Mouse (Mus musculus) heart, embryonic 16.5 days (tissue): ENCODE data around the gene Ferd3l. TPM values are rescaled to one million over a fixed set of nuclear protein-coding genes. Genes with fewer than 3 reads are reported as not detected.

Source experiments
- ATAC-seq: fragments of 200-750 bp; cut with Nextera tagmentation; replicated peaks from 2 replicates; pipeline ENCODE4 v1.8.0; 2017; ENCODE audit warnings: moderate number of reproducible peaks; ENCODE audit not compliant: insufficient read depth, low FRiP score; ENCODE audit errors: extremely low read depth
- H3K27ac ChIP-seq: fragments of 300-500 bp; sonication (generic); 2 replicates; pipeline ENCODE4 v1.5.1; 2014; ENCODE audit warnings: mild to moderate bottlenecking, low read length, control low read depth, moderate library complexity
- H3K27me3 ChIP-seq: fragments of 300-500 bp; sonication (generic); 2 replicates; pipeline ENCODE4 v1.6.1; 2014; ENCODE audit warnings: low read length, mixed read lengths; ENCODE audit not compliant: control insufficient read depth, insufficient read depth
- H3K36me3 ChIP-seq: fragments of 300-500 bp; sonication (generic); 2 replicates; pipeline ENCODE4 v1.6.1; 2014; ENCODE audit not compliant: control insufficient read depth, insufficient read depth
- H3K4me1 ChIP-seq: fragments of 300-500 bp; sonication (generic); 2 replicates; pipeline ENCODE4 v1.6.1; 2014; ENCODE audit warnings: low read length, mixed read lengths; ENCODE audit not compliant: control insufficient read depth, insufficient read depth
- H3K4me2 ChIP-seq: fragments of 300-500 bp; sonication (generic); 2 replicates; pipeline ENCODE4 v1.6.1; 2014; ENCODE audit warnings: low read depth, mild to moderate bottlenecking, control low read depth, low read length
- H3K4me3 ChIP-seq: fragments of 300-500 bp; sonication (generic); 2 replicates; pipeline ENCODE4 v1.5.1; 2014; ENCODE audit warnings: mild to moderate bottlenecking, control low read depth, low read length
- H3K9ac ChIP-seq: fragments of 300-500 bp; sonication (generic); 2 replicates; pipeline ENCODE4 v1.6.1; 2014; ENCODE audit warnings: low read length, control low read depth
- H3K9me3 ChIP-seq: fragments of 300-500 bp; sonication (generic); replicated peaks from 2 replicates; pipeline ENCODE4 v1.6.1; 2016; ENCODE audit warnings: low read length; ENCODE audit not compliant: control insufficient read depth
- WGBS: fragments of 180-500 bp; shearing (Covaris S2); extraction: QIAGEN DNeasy Blood & Tissue Kit; methylation state at CpG from one replicate; pipeline ENCODE4 v1.1.7; 2014; 5-methylcytosine and 5-hydroxymethylcytosine counted together
- polyA plus RNA-seq: library from polyadenylated mRNA; unstranded; fragments of >200 nt; fragmentation: Nextera tagmentation; extraction: Ambion mirVana; gene quantifications from 2 replicates; pipeline ENCODE4 v1.2.1, GENCODE M21; 2015

The Ferd3l gene
- polyA plus RNA-seq, 1 experiment from 2014 or later, result not detected

DNA sequence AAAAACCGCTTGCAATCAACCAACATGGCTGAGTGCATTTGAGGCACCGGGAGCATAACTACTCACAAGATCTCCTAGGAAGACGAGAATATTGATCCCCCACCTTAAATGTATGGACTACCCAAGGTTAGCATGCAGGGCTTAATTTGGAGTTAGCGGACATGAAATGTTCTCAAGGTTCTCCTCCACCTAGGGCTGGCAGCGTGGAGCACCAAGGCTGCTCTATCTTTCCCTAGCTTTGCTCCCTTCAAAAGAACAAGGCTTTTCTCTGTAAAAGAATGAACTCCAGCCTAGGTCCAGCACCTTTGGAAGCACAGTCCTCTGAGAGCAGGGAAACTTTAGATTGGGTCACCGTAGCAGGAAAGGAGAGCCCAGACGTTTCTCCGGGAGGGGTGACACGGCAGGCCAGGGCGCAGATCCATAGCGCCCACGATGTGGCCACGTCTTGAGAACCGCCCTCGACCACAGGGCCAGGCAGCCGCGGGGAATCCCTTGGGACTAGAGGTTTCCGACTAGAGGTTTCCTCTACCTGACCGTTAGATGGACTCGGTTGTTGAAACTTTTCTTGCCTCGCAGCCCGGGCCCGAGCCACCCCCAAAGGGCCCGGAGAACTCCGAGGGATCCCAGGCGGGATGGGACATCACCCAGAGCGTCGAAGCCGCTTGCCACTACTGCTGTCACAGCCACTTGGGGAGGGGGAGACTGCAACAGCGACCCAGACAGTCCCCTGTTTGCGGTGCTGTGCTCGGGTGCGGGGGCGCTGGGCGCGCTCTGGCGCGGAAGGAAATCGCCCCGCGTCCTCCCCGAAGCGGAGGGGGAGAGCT lies 28.6 kb downstream of the Ferd3l start:
- no peak; the same call in 1 of the 2 replicates for ATAC-seq
- Histone ChIP-seq H3K36me3 (no peaks in the 10 kb centered on the region), H3K4me2 (peak overlapping the region; percentile 85), H3K27me3 (peaks cover 67% of the 10 kb centered on the region), H3K27ac (peak overlapping the region; percentile 54), H3K4me3 (peak overlapping the region; percentile 74), H3K9ac (peak overlapping the region; percentile 53), H3K4me1 (peaks cover 15% of the 10 kb centered on the region; the same call in 1 of the 2 replicates), H3K9me3 (no peaks in the 10 kb centered on the region)
- 1% methylated on average over 40 of the region's 43 CpGs for WGBS

DNA sequence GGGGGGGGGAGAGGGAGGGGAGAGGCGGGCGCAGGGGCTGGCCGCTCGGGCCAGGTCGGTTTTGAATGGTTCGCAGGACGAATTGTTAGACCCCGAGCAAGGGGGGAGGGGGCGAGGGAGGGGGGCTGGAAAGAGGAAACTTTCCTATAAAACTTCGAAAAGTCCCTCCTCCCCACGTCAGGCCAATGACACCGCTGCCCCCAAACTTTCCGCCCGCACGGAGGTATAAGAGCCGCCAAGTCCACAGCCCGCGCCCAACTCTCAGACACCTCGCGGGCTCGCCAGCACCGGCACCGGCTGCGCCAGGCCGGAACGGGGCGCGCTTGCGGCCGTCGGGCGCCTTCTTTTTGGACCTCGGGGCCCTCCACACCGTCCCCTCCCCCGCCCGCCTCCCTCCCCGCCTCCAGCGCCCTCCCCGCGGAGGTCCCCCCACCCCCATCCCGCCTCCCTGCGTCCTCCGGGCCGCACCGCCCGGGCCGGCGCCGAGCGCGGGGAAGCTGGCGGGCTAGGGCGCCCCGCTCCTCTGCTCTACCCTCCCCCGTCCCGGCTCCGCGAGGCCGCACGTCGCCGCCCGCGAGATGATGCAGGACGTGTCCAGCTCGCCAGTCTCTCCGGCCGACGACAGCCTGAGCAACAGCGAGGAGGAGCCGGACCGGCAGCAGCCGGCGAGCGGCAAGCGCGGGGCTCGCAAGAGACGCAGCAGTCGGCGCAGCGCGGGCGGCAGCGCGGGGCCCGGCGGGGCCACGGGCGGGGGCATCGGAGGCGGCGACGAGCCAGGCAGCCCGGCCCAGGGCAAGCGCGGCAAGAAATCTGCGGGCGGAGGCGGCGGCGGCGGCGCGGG lies 29.4 kb downstream of the Ferd3l start, which contains the start of gene Twist1:
TSS of gene Twist1 (plus strand) at position 272 of the 841 bp plus-strand sequence.
- H3K9ac ChIP-seq, result peak within 1 kb of the TSS; percentile 75
- peaks cover 15% of the 10 kb centered on the region; the same call in 1 of the 2 replicates for H3K4me1 ChIP-seq
- no peaks in the 10 kb centered on the region for H3K9me3 ChIP-seq
- H3K27me3 ChIP-seq, result peaks cover 74% of the 10 kb centered on the region
- H3K4me3 ChIP-seq, result peak within 1 kb of the TSS; percentile 74
- no peaks in the 10 kb centered on the region for H3K36me3 ChIP-seq
- under 1% methylated on average over 89 of the region's 105 CpGs for WGBS
- peak within 1 kb of the TSS; percentile 83 for H3K27ac ChIP-seq
- peak within 1 kb of the TSS; percentile 85 for H3K4me2 ChIP-seq
- peak; percentile 85 for ATAC-seq

DNA sequence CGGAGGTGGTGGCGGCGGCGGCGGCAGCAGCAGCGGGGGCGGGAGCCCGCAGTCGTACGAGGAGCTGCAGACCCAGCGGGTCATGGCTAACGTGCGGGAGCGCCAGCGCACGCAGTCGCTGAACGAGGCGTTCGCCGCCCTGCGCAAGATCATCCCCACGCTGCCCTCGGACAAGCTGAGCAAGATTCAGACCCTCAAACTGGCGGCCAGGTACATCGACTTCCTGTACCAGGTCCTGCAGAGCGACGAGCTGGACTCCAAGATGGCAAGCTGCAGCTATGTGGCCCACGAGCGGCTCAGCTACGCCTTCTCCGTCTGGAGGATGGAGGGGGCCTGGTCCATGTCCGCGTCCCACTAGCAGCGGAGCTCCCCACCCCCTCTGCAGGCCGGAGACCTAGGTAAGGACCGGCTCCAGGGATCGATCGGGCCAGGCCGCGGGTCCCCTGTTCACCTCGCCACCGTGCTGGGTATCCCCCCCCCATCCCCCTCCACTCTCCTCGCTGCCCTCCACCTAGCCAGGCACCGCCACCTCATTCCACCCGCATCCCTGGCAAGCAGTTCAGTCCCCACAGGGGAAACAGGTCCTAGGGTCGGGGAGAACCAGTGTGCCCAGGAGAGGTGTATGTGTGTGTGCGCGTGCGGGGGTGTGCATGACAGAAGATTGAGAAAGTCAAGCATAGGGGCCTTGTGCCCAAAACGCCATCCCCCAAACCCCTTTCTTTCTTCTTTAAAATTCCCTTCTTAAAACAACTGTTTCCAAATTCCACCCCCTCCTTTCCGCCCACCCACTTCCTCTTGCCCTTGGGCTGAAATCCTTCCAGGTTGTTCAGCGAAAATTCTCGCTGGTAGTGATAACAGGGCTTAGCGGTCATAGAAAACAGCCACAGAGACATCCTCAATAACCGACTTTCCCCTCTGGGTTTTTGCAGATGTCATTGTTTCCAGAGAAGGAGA lies 30.3 kb downstream of the Ferd3l start:
- H3K9ac ChIP-seq, result peak overlapping the region; percentile 75
- peaks cover 77% of the 10 kb centered on the region for H3K27me3 ChIP-seq
- H3K4me2 ChIP-seq, result peak overlapping the region; percentile 85
- no peaks in the 10 kb centered on the region for H3K9me3 ChIP-seq
- under 1% methylated on average over 54 of the region's 56 CpGs for WGBS
- peak overlapping the region; percentile 74 for H3K4me3 ChIP-seq
- peak overlapping the region; percentile 83 for H3K27ac ChIP-seq
- H3K36me3 ChIP-seq, result no peaks in the 10 kb centered on the region
- ATAC-seq, result peak; percentile 16; the same call in 1 of the 2 replicates
- peaks cover 15% of the 10 kb centered on the region; the same call in 1 of the 2 replicates for H3K4me1 ChIP-seq

DNA sequence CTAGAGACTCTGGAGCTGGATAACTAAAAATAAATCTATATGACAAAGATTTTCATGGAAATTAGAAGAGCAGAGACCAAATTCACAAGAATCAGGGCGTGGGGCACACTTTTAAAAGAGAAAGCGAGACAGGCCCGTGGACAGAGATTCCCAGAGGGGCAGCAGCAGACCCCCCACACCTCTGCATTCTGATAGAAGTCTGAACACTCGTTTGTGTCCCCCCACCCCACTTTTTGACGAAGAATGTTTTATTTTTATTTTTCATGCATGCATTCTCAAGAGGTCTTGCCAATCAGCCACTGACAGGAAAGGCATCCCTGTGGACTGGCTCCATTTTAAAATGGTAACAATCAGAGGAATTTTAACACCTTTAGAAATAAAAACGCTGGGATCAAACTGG lies 31.0 kb downstream of the Ferd3l start:
- Histone ChIP-seq H3K27me3 (peaks cover 79% of the 10 kb centered on the region), H3K4me3 (peak overlapping the region; percentile 74), H3K9me3 (no peaks in the 10 kb centered on the region), H3K4me2 (peak overlapping the region; percentile 85), H3K36me3 (no peaks in the 10 kb centered on the region), H3K27ac (peak overlapping the region; percentile 18), H3K9ac (peak overlapping the region; percentile 75), H3K4me1 (peaks cover 15% of the 10 kb centered on the region; the same call in 1 of the 2 replicates)
- no peak for ATAC-seq
- WGBS, result 13% methylated on average over 6 of the region's 6 CpGs

DNA sequence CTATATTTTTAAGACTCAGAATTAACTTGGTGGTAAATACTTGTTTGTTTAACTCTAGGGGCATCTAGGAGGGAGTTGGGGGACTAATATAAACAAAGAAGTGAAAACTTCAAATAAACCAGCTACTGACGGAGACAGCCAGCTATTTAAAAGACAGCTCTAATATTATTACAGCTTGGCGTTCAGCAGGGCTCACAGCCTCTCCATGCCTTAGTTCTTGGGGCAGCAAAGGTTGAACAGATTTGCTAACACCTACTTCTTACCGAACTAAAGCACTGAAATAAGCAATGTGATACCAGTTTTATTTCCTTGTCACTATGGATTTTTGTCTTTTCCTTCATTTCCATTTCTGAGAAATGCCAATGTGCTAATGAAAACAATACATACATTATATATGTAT lies 31.6 kb downstream of the Ferd3l start:
- peak overlapping the region; percentile 27; the same call in 1 of the 2 replicates for H3K4me3 ChIP-seq
- no peaks in the 10 kb centered on the region for H3K9me3 ChIP-seq
- no peaks in the 10 kb centered on the region for H3K36me3 ChIP-seq
- no peak overlapping the region for H3K9ac ChIP-seq
- H3K4me2 ChIP-seq, result no peak overlapping the region; the same call in 1 of the 2 replicates
- 25% methylated on average over 3 of the region's 3 CpGs for WGBS
- H3K27ac ChIP-seq, result no peak overlapping the region
- peaks cover 15% of the 10 kb centered on the region; the same call in 1 of the 2 replicates for H3K4me1 ChIP-seq
- peaks cover 80% of the 10 kb centered on the region for H3K27me3 ChIP-seq
- ATAC-seq, result no peak

DNA sequence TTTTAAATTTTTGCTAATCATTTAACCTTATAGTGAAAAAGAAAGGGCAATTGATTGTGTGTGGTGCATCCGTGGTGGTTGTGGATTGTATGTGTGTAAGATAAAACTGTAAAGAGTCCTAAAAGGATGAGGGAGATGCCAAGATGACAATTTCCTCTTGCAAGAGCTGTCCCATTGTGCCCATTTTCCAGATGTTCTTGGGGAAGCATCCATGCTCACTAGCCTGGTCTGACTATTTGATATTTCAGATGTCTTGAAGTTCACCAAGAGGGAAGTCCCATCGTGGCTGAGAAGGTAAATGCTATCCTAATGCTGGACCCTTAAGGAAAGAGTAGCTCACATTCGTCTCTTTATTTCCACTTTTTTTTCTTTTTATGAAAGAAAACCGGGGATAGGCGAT lies 32.8 kb downstream of the Ferd3l start:
- no peak overlapping the region for H3K9ac ChIP-seq
- H3K4me1 ChIP-seq, result peaks cover 13% of the 10 kb centered on the region; the same call in 1 of the 2 replicates
- no peaks in the 10 kb centered on the region for H3K9me3 ChIP-seq
- no peaks in the 10 kb centered on the region for H3K36me3 ChIP-seq
- peaks cover 82% of the 10 kb centered on the region for H3K27me3 ChIP-seq
- H3K4me2 ChIP-seq, result no peak overlapping the region
- no peak overlapping the region for H3K4me3 ChIP-seq
- no peak overlapping the region for H3K27ac ChIP-seq
- WGBS, result 46% methylated on average over 5 of the region's 5 CpGs
- ATAC-seq, result no peak

DNA sequence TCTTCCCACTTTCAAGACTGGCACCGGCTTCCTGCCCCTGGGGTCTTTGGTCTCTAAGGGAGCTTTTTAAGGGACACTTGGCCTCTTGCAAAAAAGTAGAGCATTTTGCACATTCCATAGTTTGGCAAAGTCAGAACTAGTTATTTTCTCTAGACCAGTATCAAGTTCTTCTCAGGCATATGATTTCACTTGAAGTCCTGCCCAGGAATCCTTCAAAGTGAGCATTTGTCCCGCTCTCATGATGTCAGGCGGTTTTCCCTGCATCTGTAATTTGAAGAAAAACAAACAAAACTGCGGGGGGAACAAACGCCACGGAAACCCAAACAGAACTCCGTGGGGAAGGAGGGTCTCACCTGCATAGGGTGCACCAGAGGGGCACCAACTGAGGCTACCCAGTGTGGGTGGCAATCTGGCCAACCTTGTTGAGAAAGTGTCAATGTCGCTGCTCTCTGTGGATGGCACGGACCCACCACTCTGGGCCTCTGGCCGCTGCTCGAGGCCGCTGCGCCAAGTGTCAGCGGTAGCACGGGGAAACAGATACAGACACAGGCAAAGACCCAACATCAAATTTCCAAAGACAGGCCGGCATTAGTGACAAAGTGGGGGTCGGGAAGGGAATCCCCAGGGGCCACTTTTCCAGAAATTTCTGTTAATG lies 34.0 kb downstream of the Ferd3l start:
- no peaks in the 10 kb centered on the region for H3K36me3 ChIP-seq
- peak overlapping the region; percentile 18; the same call in 1 of the 2 replicates for H3K4me2 ChIP-seq
- 31% methylated on average over 17 of the region's 17 CpGs for WGBS
- no peak for ATAC-seq
- H3K9me3 ChIP-seq, result no peaks in the 10 kb centered on the region
- H3K4me1 ChIP-seq, result peaks cover 12% of the 10 kb centered on the region; the same call in 1 of the 2 replicates
- no peak overlapping the region for H3K4me3 ChIP-seq
- H3K27me3 ChIP-seq, result peaks cover 78% of the 10 kb centered on the region
- H3K9ac ChIP-seq, result no peak overlapping the region
- H3K27ac ChIP-seq, result no peak overlapping the region

DNA sequence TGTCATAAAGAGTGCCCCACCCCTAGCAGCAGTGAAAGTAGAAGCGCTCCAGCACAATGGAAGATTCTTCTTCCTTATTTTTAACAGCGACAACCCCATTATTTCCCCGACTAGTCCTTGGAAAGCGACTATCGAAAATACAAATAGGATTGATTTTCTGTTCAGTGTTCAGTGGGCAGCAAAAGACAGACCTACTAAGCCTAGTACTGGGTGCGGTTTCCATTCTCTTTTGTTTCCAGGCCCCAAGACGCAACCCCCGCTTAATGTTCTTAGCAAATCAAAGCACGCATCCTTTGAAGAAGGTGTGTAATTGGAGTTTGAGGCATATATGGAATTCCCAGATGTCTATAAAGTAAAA lies 34.5 kb downstream of the Ferd3l start:
- Histone ChIP-seq H3K27ac (no peak overlapping the region), H3K36me3 (no peaks in the 10 kb centered on the region), H3K9me3 (no peaks in the 10 kb centered on the region), H3K4me2 (no peak overlapping the region), H3K27me3 (peaks cover 74% of the 10 kb centered on the region), H3K4me1 (peaks cover 9% of the 10 kb centered on the region; the same call in 1 of the 2 replicates), H3K9ac (no peak overlapping the region), H3K4me3 (no peak overlapping the region)
- WGBS, result 43% methylated on average over 9 of the region's 9 CpGs
- no peak for ATAC-seq
